Mouse (Mus musculus) limb, embryonic 12.5 days (tissue): Measurements from ENCODE around the gene Cuedc1. TPM values are rescaled to one million over a fixed set of nuclear protein-coding genes. Genes with fewer than 3 reads are reported as not detected.

Experiments
- ATAC-seq: fragments of 200-750 bp; cut with Nextera tagmentation; 2 replicates; pipeline ENCODE4 v1.8.0; 2017; ENCODE audit warnings: low read depth, moderate TSS enrichment; ENCODE audit not compliant: insufficient number of reproducible peaks, insufficient read depth, low FRiP score, low TSS enrichment
- H3K27ac ChIP-seq: fragments of 300-500 bp; sonication (generic); 2 replicates; pipeline ENCODE4 v1.5.1; 2016; ENCODE audit warnings: mild to moderate bottlenecking, moderate library complexity
- H3K27me3 ChIP-seq: fragments of 300-500 bp; sonication (generic); 2 replicates; pipeline ENCODE4 v1.6.1; 2016; ENCODE audit warnings: mild to moderate bottlenecking, moderate library complexity
- H3K36me3 ChIP-seq: fragments of 300-500 bp; sonication (generic); 2 replicates; pipeline ENCODE4 v1.6.1; 2016; ENCODE audit warnings: mild to moderate bottlenecking, moderate library complexity
- H3K4me1 ChIP-seq: fragments of 300-500 bp; sonication (generic); replicated peaks from 2 replicates; pipeline ENCODE4 v1.6.1; 2016
- H3K4me2 ChIP-seq: fragments of 300-500 bp; sonication (generic); 2 replicates; pipeline ENCODE4 v1.6.1; 2016; ENCODE audit warnings: mild to moderate bottlenecking, moderate library complexity
- H3K4me3 ChIP-seq: fragments of 300-500 bp; sonication (generic); replicated peaks from 2 replicates; pipeline ENCODE4 v1.5.1; 2016; ENCODE audit warnings: mild to moderate bottlenecking
- H3K9ac ChIP-seq: fragments of 300-500 bp; sonication (generic); replicated peaks from 2 replicates; pipeline ENCODE4 v1.6.1; 2016; ENCODE audit warnings: mild to moderate bottlenecking, moderate library complexity
- H3K9me3 ChIP-seq: fragments of 300-500 bp; sonication (generic); 2 replicates; pipeline ENCODE4 v1.6.1; 2016; ENCODE audit warnings: mild to moderate bottlenecking, moderate library complexity
- WGBS: fragments of 180-500 bp; shearing (Covaris S2); methylation state at CpG from one replicate; pipeline ENCODE4 v1.1.7; 2016; 5-methylcytosine and 5-hydroxymethylcytosine counted together
- polyA plus RNA-seq: library from polyadenylated mRNA; unstranded; fragments of >200 nt; fragmentation: Nextera tagmentation; extraction: Ambion mirVana; gene quantifications from 2 replicates; pipeline ENCODE4 v1.2.1, GENCODE M21; 2016

The Cuedc1 gene
- polyA plus RNA-seq, 1 experiment from 2014 or later: 32.1 TPM

DNA sequence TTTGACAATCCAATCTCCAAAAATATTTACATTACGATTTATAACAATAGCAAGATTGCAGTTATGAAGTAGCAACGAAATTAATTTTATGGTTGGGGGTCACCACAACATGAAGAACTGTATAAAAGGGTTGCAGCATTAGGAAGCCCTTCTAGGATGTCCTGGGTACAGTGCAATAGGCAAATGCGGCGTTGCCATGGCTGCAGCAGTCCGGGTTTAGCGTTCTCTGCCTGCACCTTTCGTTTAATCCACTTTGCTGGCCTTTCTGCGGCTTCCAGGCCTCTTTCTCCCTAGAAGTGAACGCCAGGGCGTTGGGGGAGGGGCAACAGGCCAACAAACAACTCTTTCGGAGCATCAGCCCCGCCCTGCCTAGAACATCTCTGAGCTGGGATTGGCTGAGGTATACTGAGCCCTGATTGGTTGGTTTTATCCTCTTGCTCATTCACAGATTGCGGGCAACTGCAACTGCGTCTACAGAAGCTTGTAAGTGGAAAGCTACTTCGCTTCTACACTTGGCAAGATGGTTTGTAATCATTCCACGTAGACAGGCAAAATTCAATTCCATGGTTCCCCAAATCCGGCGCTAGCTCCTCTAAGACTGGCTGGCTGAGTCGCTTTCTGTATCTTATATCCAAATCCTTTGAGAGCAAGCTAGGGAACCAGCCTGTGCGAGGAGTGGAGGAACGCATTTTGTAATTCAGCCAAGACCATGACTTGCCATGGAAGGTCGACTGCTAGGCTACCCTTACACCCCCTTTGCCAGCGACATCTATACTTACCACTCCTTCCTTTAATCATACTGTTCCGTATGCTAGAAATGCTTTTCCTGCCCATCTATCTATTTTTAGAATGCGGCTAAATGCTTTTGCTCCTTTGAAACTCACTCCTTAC lies 10.9 kb upstream of the Cuedc1 start:
- 8% methylated on average over 25 of the region's 25 CpGs for WGBS
- H3K4me3 ChIP-seq: peak overlapping the region; percentile 31
- peaks cover 31% of the 10 kb centered on the region for H3K36me3 ChIP-seq
- H3K27me3 ChIP-seq: no peaks in the 10 kb centered on the region
- H3K9ac ChIP-seq: peak overlapping the region; percentile 37; the same call in 1 of the 2 replicates
- ATAC-seq: peak; percentile 97
- H3K4me2 ChIP-seq: peak overlapping the region; percentile 62
- H3K4me1 ChIP-seq: peaks cover 13% of the 10 kb centered on the region
- no peaks in the 10 kb centered on the region for H3K9me3 ChIP-seq
- peak overlapping the region; percentile 74 for H3K27ac ChIP-seq

DNA sequence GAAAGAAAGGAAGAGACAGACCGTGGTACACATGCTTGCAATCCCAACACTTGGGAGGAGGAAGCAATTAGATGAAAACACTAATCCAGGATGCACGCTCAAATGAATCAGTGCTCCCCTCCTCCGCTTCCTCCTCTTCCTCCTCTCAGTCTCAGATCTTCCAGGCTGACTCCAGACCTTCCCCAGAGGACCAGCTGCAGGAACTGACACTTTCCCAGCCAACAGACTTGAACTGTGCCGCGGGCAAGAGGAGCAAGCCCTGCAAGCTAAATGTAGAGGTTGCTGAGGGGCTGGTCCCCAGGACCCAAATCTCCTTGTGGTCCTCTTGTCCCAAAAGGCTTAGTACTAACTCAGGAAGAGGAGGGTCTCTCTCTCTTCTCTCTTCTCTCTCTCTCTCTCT lies 8.7 kb upstream of the Cuedc1 start:
- peaks cover 12% of the 10 kb centered on the region for H3K36me3 ChIP-seq
- no peak overlapping the region for H3K27ac ChIP-seq
- WGBS: 66% methylated on average over 5 of the region's 5 CpGs
- ATAC-seq: no peak
- H3K4me1 ChIP-seq: peaks cover 13% of the 10 kb centered on the region
- H3K9me3 ChIP-seq: no peaks in the 10 kb centered on the region
- no peak overlapping the region for H3K4me3 ChIP-seq
- H3K27me3 ChIP-seq: no peaks in the 10 kb centered on the region
- no peak overlapping the region for H3K9ac ChIP-seq
- H3K4me2 ChIP-seq: no peak overlapping the region

DNA sequence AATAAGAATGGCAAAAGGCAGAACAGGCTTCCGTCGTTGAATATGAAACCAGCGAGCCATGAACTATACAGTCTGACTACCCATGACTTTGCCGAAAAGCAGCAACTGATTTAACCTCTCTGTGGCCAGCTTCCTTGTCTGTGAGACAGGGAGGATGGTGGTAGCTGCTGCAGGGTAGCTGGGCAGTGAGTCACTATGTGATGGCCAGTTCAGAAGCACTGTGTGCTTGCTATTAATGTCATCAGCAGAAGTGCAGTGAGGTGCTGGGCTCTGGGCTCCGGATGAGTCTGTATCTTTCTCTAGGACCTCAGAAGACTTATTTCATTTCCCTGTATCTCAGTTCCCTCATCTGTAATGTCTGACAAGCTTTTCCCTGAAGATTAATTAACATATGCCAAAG lies 7.6 kb upstream of the Cuedc1 start:
- no peaks in the 10 kb centered on the region for H3K27me3 ChIP-seq
- H3K27ac ChIP-seq: no peak overlapping the region
- 81% methylated on average over 5 of the region's 5 CpGs for WGBS
- no peak overlapping the region for H3K9ac ChIP-seq
- 0 out of 2 replicates have a peak, but pooled peaks cover under 1% of the 10 kb centered on the region for H3K36me3 ChIP-seq
- no peak overlapping the region for H3K4me2 ChIP-seq
- H3K9me3 ChIP-seq: no peaks in the 10 kb centered on the region
- peaks cover 13% of the 10 kb centered on the region for H3K4me1 ChIP-seq
- ATAC-seq: no peak
- H3K4me3 ChIP-seq: no peak overlapping the region

DNA sequence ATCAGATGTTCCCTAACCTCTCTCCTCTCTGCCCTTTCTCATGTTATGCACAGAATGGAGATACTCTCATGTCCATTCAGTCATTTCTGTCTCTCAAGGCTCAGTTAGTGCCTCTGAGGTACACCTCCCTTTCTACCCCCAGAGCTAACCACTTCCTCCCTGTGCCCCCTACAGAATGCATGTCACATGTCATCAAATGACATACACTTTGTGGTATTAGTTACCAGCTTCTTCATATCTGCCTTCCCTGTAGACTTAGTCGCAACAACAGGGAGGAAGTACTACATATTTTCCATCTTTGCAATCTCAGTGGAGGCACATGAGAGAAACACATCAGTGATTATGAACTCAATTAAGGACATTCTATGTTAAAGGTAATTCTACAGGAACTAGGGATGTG lies 5.9 kb upstream of the Cuedc1 start:
- H3K9me3 ChIP-seq: no peaks in the 10 kb centered on the region

DNA sequence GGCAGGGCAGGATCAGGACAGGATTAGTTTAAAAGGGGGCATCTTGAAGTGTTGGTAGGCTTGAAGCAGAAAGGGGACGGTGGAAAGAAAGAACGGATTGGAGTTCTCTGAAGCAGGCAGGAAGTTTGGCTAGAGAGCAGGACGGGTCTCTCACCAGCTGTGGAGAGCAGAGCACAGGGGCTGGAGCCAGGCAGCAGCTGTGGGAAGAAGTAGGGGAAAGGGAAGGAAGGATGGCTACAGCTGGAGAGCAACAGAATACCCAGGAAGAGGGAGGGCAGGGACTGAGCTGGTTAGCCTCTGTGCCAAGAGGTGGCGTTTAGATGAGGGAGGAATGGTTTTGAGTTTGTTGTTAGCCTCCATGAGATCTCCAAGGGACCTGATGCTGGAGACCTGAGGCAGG lies 685 bp upstream of the Cuedc1 start:
- H3K4me3 ChIP-seq: no peak overlapping the region
- no peak for ATAC-seq
- H3K4me1 ChIP-seq: peaks cover 30% of the 10 kb centered on the region
- no peaks in the 10 kb centered on the region for H3K9me3 ChIP-seq
- H3K9ac ChIP-seq: no peak overlapping the region
- H3K27ac ChIP-seq: 0 out of 2 replicates have a peak overlapping the region, but pooled peaks have one; percentile 12
- peaks cover 2% of the 10 kb centered on the region; the same call in 1 of the 2 replicates for H3K36me3 ChIP-seq
- 18% methylated on average over 4 of the region's 4 CpGs for WGBS
- no peak overlapping the region for H3K4me2 ChIP-seq
- H3K27me3 ChIP-seq: peaks cover 16% of the 10 kb centered on the region

More for the DNA sequence above, 5.9 kb upstream of the Cuedc1 start:
- no peak overlapping the region for H3K9ac ChIP-seq
- H3K36me3 ChIP-seq: no peaks in the 10 kb centered on the region
- H3K27ac ChIP-seq: no peak overlapping the region
- no peaks in the 10 kb centered on the region for H3K27me3 ChIP-seq
- ATAC-seq: no peak
- no peak overlapping the region for H3K4me3 ChIP-seq
- no peak overlapping the region for H3K4me2 ChIP-seq
- 85% methylated on average over 1 of the region's 1 CpGs for WGBS
- peaks cover 6% of the 10 kb centered on the region for H3K4me1 ChIP-seq

DNA sequence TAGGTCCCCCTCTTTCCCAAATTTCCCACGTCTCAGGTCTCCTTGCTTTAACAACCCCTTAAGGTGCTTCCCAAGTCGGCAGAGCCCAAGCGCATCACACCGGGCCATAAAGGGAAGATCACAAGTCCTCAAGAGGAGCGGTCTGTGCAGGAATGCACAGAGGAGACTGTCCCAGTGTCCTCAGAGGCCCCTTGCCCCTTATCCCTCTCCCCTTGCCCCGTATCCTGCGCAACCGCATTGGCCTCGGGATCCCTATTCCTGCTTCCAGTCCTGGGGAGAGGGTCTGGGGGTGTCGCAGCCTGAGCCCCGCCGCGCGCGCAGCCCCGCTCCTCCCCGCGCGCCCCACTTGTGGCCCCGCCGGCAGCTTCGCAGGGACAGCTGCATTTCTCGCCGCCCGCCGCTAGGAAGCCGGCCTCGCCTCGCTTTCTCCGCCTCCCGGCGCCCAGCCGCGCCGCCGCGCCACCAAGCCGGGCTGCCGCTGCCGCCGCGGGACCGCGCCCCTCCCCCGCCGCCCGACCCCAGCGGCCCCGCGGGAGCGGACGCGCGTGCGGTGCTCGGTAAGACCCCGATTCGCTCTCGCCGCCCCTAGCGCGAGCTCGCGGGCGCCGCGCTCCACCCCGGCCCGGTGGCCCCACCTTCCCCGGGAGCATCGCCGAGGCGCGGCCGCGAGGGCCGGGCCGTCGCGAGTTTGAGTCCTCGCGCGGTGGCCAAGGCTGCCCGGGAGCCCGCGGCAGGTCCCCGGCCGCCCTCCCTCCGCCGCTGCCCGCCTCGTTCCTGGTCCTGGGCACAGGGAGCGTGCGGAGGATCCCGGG lies 1.1 kb downstream of the Cuedc1 start:
- peak; percentile 70 for ATAC-seq
- H3K4me1 ChIP-seq: peaks cover 30% of the 10 kb centered on the region
- H3K9ac ChIP-seq: peak overlapping the region; percentile 96
- peaks cover 16% of the 10 kb centered on the region for H3K27me3 ChIP-seq
- H3K9me3 ChIP-seq: no peaks in the 10 kb centered on the region
- peak overlapping the region; percentile 90 for H3K27ac ChIP-seq
- H3K4me3 ChIP-seq: peak overlapping the region; percentile 87
- peak overlapping the region; percentile 83 for H3K4me2 ChIP-seq
- H3K36me3 ChIP-seq: peaks cover 2% of the 10 kb centered on the region; the same call in 1 of the 2 replicates
- under 1% methylated on average over 93 of the region's 95 CpGs for WGBS

DNA sequence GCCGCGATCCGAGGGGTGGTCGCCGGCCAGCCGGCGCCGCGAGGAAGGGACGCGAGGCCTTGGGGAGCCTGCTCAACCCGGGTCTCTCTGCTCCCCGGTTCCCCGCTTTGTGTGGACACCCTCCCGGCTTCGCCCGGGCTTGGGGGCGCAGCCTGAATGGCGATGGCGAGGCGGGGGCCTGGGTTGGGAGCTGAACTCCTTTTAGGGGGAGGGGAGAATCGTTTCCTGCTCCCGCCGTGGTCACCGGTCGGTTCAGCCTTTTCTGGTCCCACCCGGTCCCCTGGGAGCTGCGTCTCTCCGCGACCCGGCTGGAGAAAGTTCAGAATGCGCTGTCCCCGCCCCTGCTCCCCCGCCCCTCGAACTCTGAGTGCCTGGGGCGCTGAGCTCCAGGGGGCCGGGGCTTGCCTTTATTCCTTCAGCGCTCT lies 1.8 kb downstream of the Cuedc1 start:
- Histone ChIP-seq H3K4me1 (peaks cover 36% of the 10 kb centered on the region), H3K36me3 (peaks cover 2% of the 10 kb centered on the region; the same call in 1 of the 2 replicates), H3K4me3 (peak overlapping the region; percentile 87), H3K9me3 (no peaks in the 10 kb centered on the region), H3K27me3 (peaks cover 16% of the 10 kb centered on the region), H3K27ac (peak overlapping the region; percentile 90), H3K9ac (peak overlapping the region; percentile 96), H3K4me2 (peak overlapping the region; percentile 83)
- WGBS: 1% methylated on average over 38 of the region's 38 CpGs
- peak; percentile 23; the same call in 1 of the 2 replicates for ATAC-seq

DNA sequence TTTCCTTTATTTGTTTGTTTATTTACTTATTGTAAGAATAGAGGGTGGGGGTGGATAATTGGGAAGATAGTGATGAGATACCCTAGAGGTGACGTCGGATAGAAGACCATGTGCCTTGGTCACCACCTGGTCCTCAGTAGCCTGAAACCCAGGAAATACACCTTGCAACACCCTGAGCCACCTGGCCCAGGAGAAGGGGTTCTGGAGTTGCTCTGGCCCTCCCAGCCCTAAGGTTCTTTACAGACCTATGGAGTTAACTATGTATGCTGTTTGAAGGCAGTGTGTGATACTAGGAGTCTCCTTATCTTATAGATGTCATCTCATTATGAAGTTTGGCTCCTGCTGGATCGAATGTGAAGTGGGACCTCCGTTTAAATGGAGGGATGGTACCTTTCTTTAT lies 2.3 kb downstream of the Cuedc1 start:
- H3K9me3 ChIP-seq: no peaks in the 10 kb centered on the region
- H3K4me1 ChIP-seq: peaks cover 38% of the 10 kb centered on the region
- peaks cover 16% of the 10 kb centered on the region for H3K27me3 ChIP-seq
- 39% methylated on average over 4 of the region's 4 CpGs for WGBS
- H3K4me2 ChIP-seq: peak overlapping the region; percentile 83
- peaks cover 2% of the 10 kb centered on the region; the same call in 1 of the 2 replicates for H3K36me3 ChIP-seq
- no peak overlapping the region for H3K27ac ChIP-seq
- peak overlapping the region; percentile 87 for H3K4me3 ChIP-seq
- H3K9ac ChIP-seq: 0 out of 2 replicates have a peak overlapping the region, but pooled peaks have one; percentile 32
- ATAC-seq: 0 out of 2 replicates have a peak, but pooled peaks have one; percentile 32

DNA sequence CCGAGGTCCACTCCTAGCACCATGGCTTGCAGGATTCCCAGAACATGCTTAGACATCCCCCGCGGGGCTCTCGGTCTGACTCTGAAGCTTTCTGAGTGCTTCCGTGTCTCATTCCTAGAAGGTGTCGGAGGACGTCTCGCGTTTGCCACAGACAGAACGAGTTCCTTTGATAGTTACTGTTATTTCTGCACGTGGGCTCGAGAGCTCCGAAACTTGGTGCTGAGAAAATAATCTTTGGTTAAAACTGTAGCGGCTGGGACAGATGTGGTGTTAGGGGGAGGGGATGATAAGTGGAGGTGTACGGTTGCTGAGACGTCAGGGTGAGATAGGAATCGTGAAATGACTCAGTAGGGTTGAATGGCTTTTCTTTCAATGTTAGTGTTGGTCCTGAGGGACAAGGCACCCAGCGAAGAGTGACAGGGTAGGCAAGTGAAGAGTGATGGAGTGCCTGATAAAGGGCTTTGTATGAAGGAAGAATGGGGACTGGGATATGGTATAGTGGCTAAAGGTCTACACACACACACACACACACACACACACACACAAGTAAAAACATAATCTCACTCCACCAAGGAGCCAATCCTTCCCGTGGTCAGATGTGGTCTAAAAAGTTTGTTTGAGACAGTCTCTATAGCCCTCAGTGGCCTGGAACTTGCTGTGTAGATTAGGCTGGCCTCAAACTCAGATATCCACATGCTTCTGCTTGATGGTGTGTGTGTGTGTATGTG lies 5.5 kb downstream of the Cuedc1 start:
- H3K4me1 ChIP-seq: peaks cover 40% of the 10 kb centered on the region
- WGBS: 90% methylated on average over 19 of the region's 19 CpGs
- ATAC-seq: no peak
- H3K9me3 ChIP-seq: no peaks in the 10 kb centered on the region
- peaks cover 2% of the 10 kb centered on the region; the same call in 1 of the 2 replicates for H3K36me3 ChIP-seq
- H3K4me2 ChIP-seq: no peak overlapping the region
- no peak overlapping the region for H3K9ac ChIP-seq
- H3K4me3 ChIP-seq: no peak overlapping the region
- no peak overlapping the region for H3K27ac ChIP-seq
- H3K27me3 ChIP-seq: peaks cover 4% of the 10 kb centered on the region

DNA sequence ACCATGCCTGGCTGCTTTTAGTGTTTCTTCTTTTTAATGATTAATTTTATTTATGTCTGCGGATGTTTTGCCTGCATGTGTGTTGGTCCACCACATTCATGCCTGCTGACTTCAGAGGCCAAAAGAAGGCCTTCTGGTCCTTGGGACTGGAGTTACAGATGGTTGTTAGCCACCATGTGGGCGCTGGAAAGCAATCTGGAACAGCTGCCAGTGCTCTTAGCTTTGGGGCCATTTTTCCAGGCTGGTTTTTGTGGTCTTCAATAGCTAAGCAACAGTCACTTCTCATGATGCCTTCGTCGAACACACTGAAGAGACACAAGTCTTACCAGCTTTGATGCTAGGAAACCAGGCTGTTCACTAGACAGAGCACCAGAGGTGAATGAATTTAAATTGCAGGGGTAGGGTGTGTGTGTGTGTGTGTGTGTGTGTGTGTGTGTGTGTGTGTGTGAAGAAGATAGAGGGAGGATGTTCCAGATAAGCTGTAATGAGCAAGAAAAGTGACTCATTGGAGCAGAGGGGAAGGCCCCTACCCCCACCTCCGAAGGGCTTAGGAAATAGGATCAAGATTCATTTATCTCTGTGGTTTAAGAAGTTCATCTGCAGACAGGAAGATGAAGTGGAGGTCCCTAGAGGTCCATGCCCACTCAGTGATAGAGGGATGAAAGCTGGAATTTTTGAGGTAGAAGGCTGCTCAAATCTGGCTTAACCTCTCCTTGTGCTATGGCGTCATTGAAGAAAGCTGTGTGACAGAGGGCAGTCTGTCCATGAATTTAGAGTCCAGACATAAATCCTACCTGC lies 7.8 kb downstream of the Cuedc1 start:
- Histone ChIP-seq H3K4me3 (no peak overlapping the region), H3K36me3 (peaks cover 2% of the 10 kb centered on the region; the same call in 1 of the 2 replicates), H3K27ac (no peak overlapping the region), H3K27me3 (no peaks in the 10 kb centered on the region; the same call in 1 of the 2 replicates), H3K9ac (no peak overlapping the region), H3K9me3 (no peaks in the 10 kb centered on the region), H3K4me2 (no peak overlapping the region), H3K4me1 (peaks cover 42% of the 10 kb centered on the region)
- WGBS: 72% methylated on average over 6 of the region's 6 CpGs
- ATAC-seq: no peak
